Mouse (Mus musculus) cortical plate, adult 2 months (tissue): ENCODE measurements around the gene Scn11a. TPM values are rescaled to one million over a fixed set of nuclear protein-coding genes. Genes with fewer than 3 reads are reported as not detected.

ENCODE experiments used
- H3K27ac ChIP-seq: fragments of 200-500 bp; 2 replicates; pipeline ENCODE4 v1.5.1; 2012; ENCODE audit warnings: low read length, control low read depth, inconsistent platforms; ENCODE audit not compliant: insufficient read depth
- H3K4me1 ChIP-seq: fragments of 200-500 bp; 2 replicates; pipeline ENCODE4 v1.6.1; 2011; ENCODE audit warnings: low read length; ENCODE audit not compliant: control insufficient read depth, insufficient read depth
- H3K4me3 ChIP-seq: fragments of 200-500 bp; 2 replicates; pipeline ENCODE4 v1.5.1; 2011; ENCODE audit warnings: mild to moderate bottlenecking, low read length, control low read depth; ENCODE audit not compliant: insufficient read depth
- CTCF ChIP-seq: fragments of 200-500 bp; IDR thresholded peaks from 2 replicates; pipeline ENCODE4 v1.5.1; 2011; ENCODE audit warnings: mild to moderate bottlenecking, control low read depth, low read length; ENCODE audit not compliant: insufficient read depth; ENCODE audit errors: extremely low read depth
- POLR2A ChIP-seq: fragments of 200-500 bp; IDR thresholded peaks from 2 replicates; pipeline ENCODE4 v1.6.1; 2011; ENCODE audit warnings: mild to moderate bottlenecking, low read length, control low read depth; ENCODE audit not compliant: insufficient read depth; ENCODE audit errors: extremely low read depth
- polyA plus RNA-seq: library from polyadenylated mRNA; depleted of rRNA; stranded (reverse); fragments of >200 nt; gene quantifications from 2 replicates; pipeline ENCODE4 v1.2.3, GENCODE M21; 2012; rRNA removed

Gene Scn11a
- polyA plus RNA-seq, result 0.06 TPM in 1 of 2 replicates, not detected in the other

DNA sequence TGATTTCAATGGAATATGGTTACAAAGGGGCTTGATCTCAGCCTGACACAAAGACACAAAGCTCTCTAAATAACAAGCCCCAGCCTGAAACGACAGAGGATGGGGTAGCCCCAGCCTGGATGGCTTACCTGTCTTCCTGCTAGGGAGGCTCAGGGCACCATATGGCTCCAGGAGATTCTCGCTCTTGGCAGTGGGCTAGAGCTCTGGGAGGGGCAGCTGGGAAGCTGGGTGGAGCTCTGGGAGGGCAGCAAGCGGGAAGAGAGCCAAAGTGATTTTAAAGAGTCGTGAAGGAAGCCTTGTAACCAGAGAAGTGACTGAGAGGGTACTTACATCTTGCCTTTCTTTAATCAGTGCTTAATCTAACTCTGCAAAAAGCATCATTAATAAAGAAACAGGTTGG lies at the start of gene Scn11a:
Scn11a (minus strand) TSS at position 160 of the 400 bp plus-strand sequence.
- no peak within 1 kb of the TSS for H3K27ac ChIP-seq
- H3K4me1 ChIP-seq, result no peaks in the 10 kb centered on the region
- TF ChIP-seq CTCF (no peak), POLR2A (no peak)
- no peak within 1 kb of the TSS for H3K4me3 ChIP-seq

DNA sequence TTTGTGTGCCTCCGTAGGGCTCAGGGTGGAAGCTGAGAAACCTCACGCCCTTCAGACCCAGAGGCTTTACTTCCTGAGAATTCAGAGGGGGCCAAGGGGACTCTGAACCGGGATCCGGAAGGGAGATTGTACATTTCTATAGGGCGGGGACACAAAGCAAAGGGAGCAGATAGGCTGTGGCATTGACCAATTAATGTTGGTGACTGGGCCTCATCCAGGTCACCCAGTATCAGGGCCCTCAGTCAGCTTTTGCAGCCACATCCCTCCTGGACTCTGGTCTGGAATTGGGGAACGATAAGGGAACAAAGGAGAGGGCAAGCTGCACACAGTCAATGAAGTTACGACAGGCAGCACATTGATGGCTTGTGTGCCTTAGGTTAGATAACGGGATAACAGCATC lies 28.9 kb upstream of the Scn11a start:
- TF ChIP-seq CTCF, result no peak
- TF ChIP-seq POLR2A, result no peak
- Histone ChIP-seq H3K4me1 (no peaks in the 10 kb centered on the region), H3K27ac (no peak overlapping the region), H3K4me3 (no peak overlapping the region)

- TF ChIP-seq CTCF (0 out of 2 replicates have a peak, but pooled peaks have one; percentile 1), POLR2A (no peak)
- Histone ChIP-seq H3K4me1 (no peaks in the 10 kb centered on the region), H3K4me3 (no peak overlapping the region), H3K27ac (no peak overlapping the region)
Measured at GRCm38 (mm10) chr9:119853071-119853846, 28.0 kb upstream of the Scn11a start.

DNA sequence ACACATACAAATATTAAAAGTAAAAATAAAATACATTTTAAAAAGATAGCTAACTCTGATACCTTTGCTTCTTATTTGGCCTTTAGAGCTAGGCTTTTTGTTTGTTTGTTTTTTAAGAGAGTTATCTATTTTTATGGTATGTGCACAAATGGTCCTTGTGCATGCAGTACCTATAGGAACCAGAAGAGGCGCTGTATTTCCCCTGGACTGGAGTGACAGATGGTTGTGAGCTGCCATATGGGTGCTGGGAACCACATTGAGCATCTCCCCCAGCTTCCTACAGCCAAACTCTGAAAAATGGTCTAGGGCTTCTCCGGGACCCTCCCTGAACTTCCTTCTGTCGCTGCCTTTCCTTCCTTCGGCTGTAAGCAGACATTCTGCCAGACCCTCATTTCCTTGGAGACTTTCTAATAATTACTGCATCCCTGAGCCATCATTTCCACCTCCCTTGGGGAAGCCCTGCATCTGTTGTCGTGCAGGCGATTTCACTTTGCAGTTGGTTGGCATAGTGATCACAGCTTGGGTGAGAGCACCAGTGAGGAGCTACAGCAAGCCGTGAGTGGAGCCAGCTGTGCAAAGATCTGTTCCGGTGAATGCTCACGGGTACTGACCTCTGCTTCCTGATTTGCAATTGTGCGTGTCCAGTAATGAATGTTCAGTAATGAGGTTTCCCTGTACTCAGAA lies 27.2 kb upstream of the Scn11a start:
- no peak for TF ChIP-seq CTCF
- TF ChIP-seq POLR2A, result no peak
- Histone ChIP-seq H3K4me1 (no peaks in the 10 kb centered on the region), H3K4me3 (no peak overlapping the region), H3K27ac (no peak overlapping the region)

- TF ChIP-seq CTCF, result no peak
- TF ChIP-seq POLR2A, result no peak
- H3K4me1 ChIP-seq, result no peaks in the 10 kb centered on the region
- no peak overlapping the region for H3K27ac ChIP-seq
- H3K4me3 ChIP-seq, result no peak overlapping the region
Measured at GRCm38 (mm10) chr9:119849214-119849613, 24.0 kb upstream of the Scn11a start.

DNA sequence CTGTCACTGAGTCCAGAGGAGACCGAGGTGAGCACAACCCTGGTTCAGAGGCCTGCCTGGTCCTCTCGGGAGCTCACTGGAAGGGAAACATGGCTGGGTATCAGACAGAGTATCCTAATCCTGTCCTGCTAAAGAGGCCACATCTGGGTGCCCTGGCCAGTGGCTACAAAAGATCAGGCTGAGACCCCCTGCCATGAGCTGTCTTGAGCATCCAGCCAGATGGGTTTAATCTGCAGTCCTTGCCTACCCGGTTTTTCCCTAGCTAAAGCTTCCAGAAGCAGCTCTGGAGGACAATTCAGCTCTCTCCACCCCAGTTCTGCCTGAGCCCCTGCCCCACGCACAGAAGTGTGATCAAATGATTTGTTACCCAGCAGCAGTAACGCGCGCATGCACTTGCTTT lies 23.4 kb upstream of the Scn11a start:
- Histone ChIP-seq H3K4me3 (no peak overlapping the region), H3K4me1 (no peaks in the 10 kb centered on the region), H3K27ac (no peak overlapping the region)
- TF ChIP-seq POLR2A, result no peak
- no peak for TF ChIP-seq CTCF

GRCm38 (mm10) chr9:119847187-119847586 lies 21.9 kb upstream of the Scn11a start:
- no peak overlapping the region for H3K4me3 ChIP-seq
- H3K4me1 ChIP-seq, result no peaks in the 10 kb centered on the region; the same call in 1 of the 2 replicates
- no peak overlapping the region for H3K27ac ChIP-seq
- no peak for TF ChIP-seq POLR2A
- no peak for TF ChIP-seq CTCF

- Histone ChIP-seq H3K4me1 (no peaks in the 10 kb centered on the region; the same call in 1 of the 2 replicates), H3K4me3 (no peak overlapping the region), H3K27ac (no peak overlapping the region)
- no peak for TF ChIP-seq POLR2A
- no peak for TF ChIP-seq CTCF
Measured at GRCm38 (mm10) chr9:119844724-119845123, 19.5 kb upstream of the Scn11a start.

- no peak overlapping the region for H3K4me3 ChIP-seq
- no peak for TF ChIP-seq POLR2A
- no peak for TF ChIP-seq CTCF
- H3K4me1 ChIP-seq, result no peaks in the 10 kb centered on the region; the same call in 1 of the 2 replicates
- no peak overlapping the region for H3K27ac ChIP-seq
Measured at GRCm38 (mm10) chr9:119843549-119843948, 18.3 kb upstream of the Scn11a start.
